Mouse (Mus musculus): ENCODE results near the gene Pin1.

Pin1 gene

GRCm38 (mm10) chr9:20710471-20710870, 58.6 kb downstream of the Pin1 start:
- no peak for DNase-seq

- DNase-seq: no peak
Measured at GRCm38 (mm10) chr9:20712934-20713477, 61.1 kb downstream of the Pin1 start.

GRCm38 (mm10) chr9:20713478-20713987, 61.6 kb downstream of the Pin1 start:
- no peak for DNase-seq

- no peak for DNase-seq
Measured at GRCm38 (mm10) chr9:20715332-20715731, 63.4 kb downstream of the Pin1 start.

Measured in lung, postnatal 4 days (tissue).